Mouse (Mus musculus): ENCODE measurements around the gene Pik3c2a. TPM values are rescaled to one million over a fixed set of nuclear protein-coding genes. Genes with fewer than 3 reads are reported as not detected.

Gene Pik3c2a
- 31.6 and 39.7 TPM in 2 replicates for polyA plus RNA-seq (2014; fragmentation: Nextera tagmentation; extraction: Ambion mirVana)

- WGBS: under 1% methylated on average over 67 of the region's 72 CpGs
- Histone ChIP-seq H3K9ac (ENCODE audit: low read depth, low read length) (peak within 1 kb of the TSS; percentile 81), H3K27ac (ENCODE audit: low read depth, low read length) (peak within 1 kb of the TSS; percentile 87), H3K27me3 (ENCODE audit: control insufficient read depth, insufficient read depth, low read length) (no peaks in the 10 kb centered on the region), H3K36me3 (ENCODE audit: control insufficient read depth, insufficient read depth, low read length) (no peaks in the 10 kb centered on the region), H3K4me2 (replicated peaks; ENCODE audit: low read depth, low read length) (peak within 1 kb of the TSS; percentile 88), H3K9me3 (ENCODE audit: control insufficient read depth, low read length) (no peaks in the 10 kb centered on the region), H3K4me3 (ENCODE audit: low read length) (peak within 1 kb of the TSS; percentile 81), H3K4me1 (ENCODE audit: control insufficient read depth, insufficient read depth, low read length) (peaks cover 19% of the 10 kb centered on the region)
- peak; percentile 99 for ATAC-seq (ENCODE audit: low FRiP score, low TSS enrichment)
Observed at GRCm38 (mm10) chr7:116443004-116443696, at the start of gene Pik3c2a. TSS of gene Pik3c2a (minus strand) at chr7:116443449.

- ATAC-seq (ENCODE audit: low FRiP score, low TSS enrichment): no peak
- Histone ChIP-seq H3K9ac (ENCODE audit: low read depth, low read length) (no peak overlapping the region), H3K9me3 (ENCODE audit: control insufficient read depth, low read length) (no peaks in the 10 kb centered on the region), H3K27ac (ENCODE audit: low read depth, low read length) (no peak overlapping the region), H3K36me3 (ENCODE audit: control insufficient read depth, insufficient read depth, low read length) (no peaks in the 10 kb centered on the region), H3K4me1 (ENCODE audit: control insufficient read depth, insufficient read depth, low read length) (no peaks in the 10 kb centered on the region), H3K4me3 (ENCODE audit: low read length) (no peak overlapping the region), H3K27me3 (ENCODE audit: control insufficient read depth, insufficient read depth, low read length) (no peaks in the 10 kb centered on the region), H3K4me2 (replicated peaks; ENCODE audit: low read depth, low read length) (no peak overlapping the region)
- WGBS: 73% methylated on average over 4 of the region's 4 CpGs
Observed at GRCm38 (mm10) chr7:116491113-116491512, 47.9 kb upstream of the Pik3c2a start.

- ATAC-seq (ENCODE audit: low FRiP score, low TSS enrichment): no peak
- no peaks in the 10 kb centered on the region for H3K4me1 ChIP-seq (ENCODE audit: control insufficient read depth, insufficient read depth, low read length)
Observed at GRCm38 (mm10) chr7:116485062-116485601, 41.9 kb upstream of the Pik3c2a start.

GRCm38 (mm10) chr7:116484213-116484612 is 41.0 kb upstream of the Pik3c2a start:
- ATAC-seq (ENCODE audit: low FRiP score, low TSS enrichment): no peak
- H3K9ac ChIP-seq (ENCODE audit: low read depth, low read length): no peak overlapping the region
- no peaks in the 10 kb centered on the region for H3K36me3 ChIP-seq (ENCODE audit: control insufficient read depth, insufficient read depth, low read length)
- H3K4me1 ChIP-seq (ENCODE audit: control insufficient read depth, insufficient read depth, low read length): no peaks in the 10 kb centered on the region
- H3K4me3 ChIP-seq (ENCODE audit: low read length): no peak overlapping the region
- H3K4me2 ChIP-seq (replicated peaks; ENCODE audit: low read depth, low read length): no peak overlapping the region
- no peaks in the 10 kb centered on the region for H3K27me3 ChIP-seq (ENCODE audit: control insufficient read depth, insufficient read depth, low read length)
- no peak overlapping the region for H3K27ac ChIP-seq (ENCODE audit: low read depth, low read length)
- no peaks in the 10 kb centered on the region for H3K9me3 ChIP-seq (ENCODE audit: control insufficient read depth, low read length)
- 70% methylated on average over 5 of the region's 5 CpGs for WGBS

More at GRCm38 (mm10) chr7:116485062-116485601, 41.9 kb upstream of the Pik3c2a start:
- no peaks in the 10 kb centered on the region for H3K27me3 ChIP-seq (ENCODE audit: control insufficient read depth, insufficient read depth, low read length)
- no peaks in the 10 kb centered on the region for H3K36me3 ChIP-seq (ENCODE audit: control insufficient read depth, insufficient read depth, low read length)
- H3K4me3 ChIP-seq (ENCODE audit: low read length): no peak overlapping the region
- H3K9ac ChIP-seq (ENCODE audit: low read depth, low read length): no peak overlapping the region
- H3K9me3 ChIP-seq (ENCODE audit: control insufficient read depth, low read length): no peaks in the 10 kb centered on the region
- 78% methylated on average over 1 of the region's 1 CpGs for WGBS
- H3K4me2 ChIP-seq (replicated peaks; ENCODE audit: low read depth, low read length): no peak overlapping the region
- H3K27ac ChIP-seq (ENCODE audit: low read depth, low read length): no peak overlapping the region

- 83% methylated on average over 5 of the region's 5 CpGs for WGBS
- H3K27me3 ChIP-seq (ENCODE audit: control insufficient read depth, insufficient read depth, low read length): no peaks in the 10 kb centered on the region
- H3K27ac ChIP-seq (ENCODE audit: low read depth, low read length): no peak overlapping the region
- no peak overlapping the region for H3K4me3 ChIP-seq (ENCODE audit: low read length)
- ATAC-seq (ENCODE audit: low FRiP score, low TSS enrichment): no peak
- H3K4me1 ChIP-seq (ENCODE audit: control insufficient read depth, insufficient read depth, low read length): no peaks in the 10 kb centered on the region
- no peak overlapping the region for H3K9ac ChIP-seq (ENCODE audit: low read depth, low read length)
- H3K4me2 ChIP-seq (replicated peaks; ENCODE audit: low read depth, low read length): no peak overlapping the region
- H3K36me3 ChIP-seq (ENCODE audit: control insufficient read depth, insufficient read depth, low read length): no peaks in the 10 kb centered on the region
- H3K9me3 ChIP-seq (ENCODE audit: control insufficient read depth, low read length): no peaks in the 10 kb centered on the region
Observed at GRCm38 (mm10) chr7:116483782-116484181, 40.5 kb upstream of the Pik3c2a start.

- H3K9me3 ChIP-seq (ENCODE audit: control insufficient read depth, low read length): no peaks in the 10 kb centered on the region
- no peak overlapping the region for H3K4me3 ChIP-seq (ENCODE audit: low read length)
- 47% methylated on average over 1 of the region's 1 CpGs for WGBS
- no peak overlapping the region for H3K9ac ChIP-seq (ENCODE audit: low read depth, low read length)
- ATAC-seq (ENCODE audit: low FRiP score, low TSS enrichment): no peak
- no peaks in the 10 kb centered on the region for H3K36me3 ChIP-seq (ENCODE audit: control insufficient read depth, insufficient read depth, low read length)
- H3K4me2 ChIP-seq (replicated peaks; ENCODE audit: low read depth, low read length): no peak overlapping the region
- no peaks in the 10 kb centered on the region for H3K27me3 ChIP-seq (ENCODE audit: control insufficient read depth, insufficient read depth, low read length)
- H3K27ac ChIP-seq (ENCODE audit: low read depth, low read length): no peak overlapping the region
- no peaks in the 10 kb centered on the region for H3K4me1 ChIP-seq (ENCODE audit: control insufficient read depth, insufficient read depth, low read length)
Observed at GRCm38 (mm10) chr7:116483106-116483505, 39.9 kb upstream of the Pik3c2a start.

GRCm38 (mm10) chr7:116476264-116476663 is 33.0 kb upstream of the Pik3c2a start:
- no peaks in the 10 kb centered on the region for H3K9me3 ChIP-seq (ENCODE audit: control insufficient read depth, low read length)

GRCm38 (mm10) chr7:116475836-116476235 is 32.6 kb upstream of the Pik3c2a start:
- H3K27me3 ChIP-seq (ENCODE audit: control insufficient read depth, insufficient read depth, low read length): no peaks in the 10 kb centered on the region
- no peak overlapping the region for H3K27ac ChIP-seq (ENCODE audit: low read depth, low read length)
- H3K4me3 ChIP-seq (ENCODE audit: low read length): no peak overlapping the region
- no peaks in the 10 kb centered on the region for H3K36me3 ChIP-seq (ENCODE audit: control insufficient read depth, insufficient read depth, low read length)
- H3K9me3 ChIP-seq (ENCODE audit: control insufficient read depth, low read length): no peaks in the 10 kb centered on the region
- H3K4me2 ChIP-seq (replicated peaks; ENCODE audit: low read depth, low read length): no peak overlapping the region
- no peak for ATAC-seq (ENCODE audit: low FRiP score, low TSS enrichment)
- no peak overlapping the region for H3K9ac ChIP-seq (ENCODE audit: low read depth, low read length)
- no peaks in the 10 kb centered on the region for H3K4me1 ChIP-seq (ENCODE audit: control insufficient read depth, insufficient read depth, low read length)

More at GRCm38 (mm10) chr7:116476264-116476663, 33.0 kb upstream of the Pik3c2a start:
- no peak overlapping the region for H3K4me3 ChIP-seq (ENCODE audit: low read length)
- H3K36me3 ChIP-seq (ENCODE audit: control insufficient read depth, insufficient read depth, low read length): no peaks in the 10 kb centered on the region
- H3K9ac ChIP-seq (ENCODE audit: low read depth, low read length): no peak overlapping the region
- H3K27me3 ChIP-seq (ENCODE audit: control insufficient read depth, insufficient read depth, low read length): no peaks in the 10 kb centered on the region
- no peak overlapping the region for H3K27ac ChIP-seq (ENCODE audit: low read depth, low read length)
- H3K4me2 ChIP-seq (replicated peaks; ENCODE audit: low read depth, low read length): no peak overlapping the region
- 70% methylated on average over 5 of the region's 5 CpGs for WGBS
- ATAC-seq (ENCODE audit: low FRiP score, low TSS enrichment): no peak
- no peaks in the 10 kb centered on the region for H3K4me1 ChIP-seq (ENCODE audit: control insufficient read depth, insufficient read depth, low read length)

GRCm38 (mm10) chr7:116462114-116462513 is 18.9 kb upstream of the Pik3c2a start:
- Histone ChIP-seq H3K9me3 (ENCODE audit: control insufficient read depth, low read length) (no peaks in the 10 kb centered on the region), H3K36me3 (ENCODE audit: control insufficient read depth, insufficient read depth, low read length) (no peaks in the 10 kb centered on the region), H3K27ac (ENCODE audit: low read depth, low read length) (no peak overlapping the region), H3K9ac (ENCODE audit: low read depth, low read length) (no peak overlapping the region), H3K4me2 (replicated peaks; ENCODE audit: low read depth, low read length) (no peak overlapping the region), H3K4me1 (ENCODE audit: control insufficient read depth, insufficient read depth, low read length) (no peaks in the 10 kb centered on the region), H3K27me3 (ENCODE audit: control insufficient read depth, insufficient read depth, low read length) (no peaks in the 10 kb centered on the region), H3K4me3 (ENCODE audit: low read length) (no peak overlapping the region)
- WGBS: 62% methylated on average over 8 of the region's 8 CpGs
- no peak for ATAC-seq (ENCODE audit: low FRiP score, low TSS enrichment)
